Mouse (Mus musculus): ENCODE data around the gene Pdzd2. TPM values are rescaled to one million over a fixed set of nuclear protein-coding genes. Genes with fewer than 3 reads are reported as not detected.

The Pdzd2 gene
- polyA plus RNA-seq, 1 experiment from 2014 or later, result 14.3 TPM

- Histone ChIP-seq H3K4me3 (replicated peaks) (no peak overlapping the region), H3K4me1 (replicated peaks) (no peaks in the 10 kb centered on the region), H3K27me3 (replicated peaks) (0 out of 2 replicates have a peak, but pooled peaks cover 4% of the 10 kb centered on the region), H3K9me3 (no peaks in the 10 kb centered on the region), H3K9ac (no peak overlapping the region), H3K4me2 (replicated peaks) (no peak overlapping the region), H3K27ac (no peak overlapping the region), H3K36me3 (no peaks in the 10 kb centered on the region)
- 88% methylated on average over 1 of the region's 1 CpGs for WGBS
- ATAC-seq, result no peak
These were observed 18.0 kb upstream of the Pdzd2 start for GRCm38 (mm10) chr15:12757757-12758156.

GRCm38 (mm10) chr15:12753201-12753600 is 13.5 kb upstream of the Pdzd2 start:
- no peaks in the 10 kb centered on the region for H3K4me1 ChIP-seq (replicated peaks)
- ATAC-seq, result no peak
- no peak overlapping the region for H3K27ac ChIP-seq
- H3K4me3 ChIP-seq (replicated peaks), result no peak overlapping the region
- WGBS, result 43% methylated on average over 4 of the region's 4 CpGs
- H3K9ac ChIP-seq, result no peak overlapping the region
- no peaks in the 10 kb centered on the region for H3K36me3 ChIP-seq
- H3K9me3 ChIP-seq, result no peaks in the 10 kb centered on the region
- H3K4me2 ChIP-seq (replicated peaks), result no peak overlapping the region
- 0 out of 2 replicates have a peak, but pooled peaks cover 7% of the 10 kb centered on the region for H3K27me3 ChIP-seq (replicated peaks)

- peak; percentile 59 for ATAC-seq
- Histone ChIP-seq H3K36me3 (no peaks in the 10 kb centered on the region), H3K9ac (no peak overlapping the region), H3K27me3 (replicated peaks) (0 out of 2 replicates have a peak, but pooled peaks cover 7% of the 10 kb centered on the region), H3K27ac (no peak overlapping the region), H3K4me2 (replicated peaks) (no peak overlapping the region), H3K4me3 (replicated peaks) (no peak overlapping the region), H3K4me1 (replicated peaks) (no peaks in the 10 kb centered on the region), H3K9me3 (no peaks in the 10 kb centered on the region)
- WGBS, result 77% methylated on average over 8 of the region's 8 CpGs
These were observed 11.2 kb upstream of the Pdzd2 start for GRCm38 (mm10) chr15:12750963-12751362.

- Histone ChIP-seq H3K4me1 (replicated peaks) (no peaks in the 10 kb centered on the region), H3K4me2 (replicated peaks) (no peak overlapping the region), H3K36me3 (no peaks in the 10 kb centered on the region), H3K4me3 (replicated peaks) (no peak overlapping the region), H3K9me3 (no peaks in the 10 kb centered on the region), H3K9ac (no peak overlapping the region), H3K27ac (no peak overlapping the region), H3K27me3 (replicated peaks) (0 out of 2 replicates have a peak, but pooled peaks cover 7% of the 10 kb centered on the region)
- 53% methylated on average over 11 of the region's 11 CpGs for WGBS
- ATAC-seq, result peak; percentile 17; the same call in 1 of the 2 replicates
These were observed 10.0 kb upstream of the Pdzd2 start for GRCm38 (mm10) chr15:12749549-12750301.

- no peak for ATAC-seq
- Histone ChIP-seq H3K4me2 (replicated peaks) (no peak overlapping the region), H3K27ac (no peak overlapping the region), H3K36me3 (no peaks in the 10 kb centered on the region), H3K4me1 (replicated peaks) (peaks cover 10% of the 10 kb centered on the region), H3K9me3 (no peaks in the 10 kb centered on the region), H3K9ac (no peak overlapping the region), H3K27me3 (replicated peaks) (peaks cover 25% of the 10 kb centered on the region), H3K4me3 (replicated peaks) (no peak overlapping the region)
- WGBS, result 73% methylated on average over 6 of the region's 6 CpGs
These were observed 2.6 kb upstream of the Pdzd2 start for GRCm38 (mm10) chr15:12742117-12742906.

GRCm38 (mm10) chr15:12738301-12739093 is 1.2 kb downstream of the Pdzd2 start:
- H3K27me3 ChIP-seq (replicated peaks), result peaks cover 27% of the 10 kb centered on the region
- 41% methylated on average over 10 of the region's 10 CpGs for WGBS
- H3K4me3 ChIP-seq (replicated peaks), result peak overlapping the region; percentile 63
- H3K4me1 ChIP-seq (replicated peaks), result peaks cover 10% of the 10 kb centered on the region
- H3K9me3 ChIP-seq, result no peaks in the 10 kb centered on the region
- H3K27ac ChIP-seq, result no peak overlapping the region
- peak overlapping the region; percentile 91 for H3K4me2 ChIP-seq (replicated peaks)
- no peaks in the 10 kb centered on the region for H3K36me3 ChIP-seq
- H3K9ac ChIP-seq, result no peak overlapping the region
- ATAC-seq, result no peak

GRCm38 (mm10) chr15:12735208-12735607 is 4.5 kb downstream of the Pdzd2 start:
- peaks cover 22% of the 10 kb centered on the region for H3K27me3 ChIP-seq (replicated peaks)
- H3K4me1 ChIP-seq (replicated peaks), result peaks cover 9% of the 10 kb centered on the region
- H3K27ac ChIP-seq, result no peak overlapping the region
- 40% methylated on average over 2 of the region's 2 CpGs for WGBS
- no peaks in the 10 kb centered on the region for H3K36me3 ChIP-seq
- no peaks in the 10 kb centered on the region for H3K9me3 ChIP-seq
- no peak overlapping the region for H3K9ac ChIP-seq
- no peak overlapping the region for H3K4me3 ChIP-seq (replicated peaks)
- no peak overlapping the region for H3K4me2 ChIP-seq (replicated peaks)
- no peak for ATAC-seq

GRCm38 (mm10) chr15:12734221-12734620 is 5.5 kb downstream of the Pdzd2 start:
- Histone ChIP-seq H3K4me2 (replicated peaks) (no peak overlapping the region), H3K27ac (no peak overlapping the region), H3K27me3 (replicated peaks) (peaks cover 20% of the 10 kb centered on the region), H3K9me3 (no peaks in the 10 kb centered on the region), H3K4me3 (replicated peaks) (no peak overlapping the region), H3K36me3 (no peaks in the 10 kb centered on the region), H3K9ac (no peak overlapping the region), H3K4me1 (replicated peaks) (peaks cover 3% of the 10 kb centered on the region; the same call in 1 of the 2 replicates)
- no peak for ATAC-seq
- WGBS, result 71% methylated on average over 4 of the region's 4 CpGs

GRCm38 (mm10) chr15:12732613-12733012 is 7.1 kb downstream of the Pdzd2 start:
- 79% methylated on average over 11 of the region's 11 CpGs for WGBS
- no peaks in the 10 kb centered on the region for H3K36me3 ChIP-seq
- no peaks in the 10 kb centered on the region for H3K4me1 ChIP-seq (replicated peaks)
- H3K4me3 ChIP-seq (replicated peaks), result no peak overlapping the region
- no peak overlapping the region for H3K4me2 ChIP-seq (replicated peaks)
- no peak overlapping the region for H3K27ac ChIP-seq
- H3K9me3 ChIP-seq, result no peaks in the 10 kb centered on the region
- H3K27me3 ChIP-seq (replicated peaks), result peaks cover 4% of the 10 kb centered on the region; the same call in 1 of the 2 replicates
- no peak overlapping the region for H3K9ac ChIP-seq
- no peak for ATAC-seq

GRCm38 (mm10) chr15:12728381-12728780 is 11.3 kb downstream of the Pdzd2 start:
- Histone ChIP-seq H3K4me3 (replicated peaks) (no peak overlapping the region), H3K4me2 (replicated peaks) (no peak overlapping the region), H3K36me3 (no peaks in the 10 kb centered on the region), H3K27me3 (replicated peaks) (no peaks in the 10 kb centered on the region), H3K9ac (no peak overlapping the region), H3K4me1 (replicated peaks) (no peaks in the 10 kb centered on the region), H3K27ac (no peak overlapping the region), H3K9me3 (no peaks in the 10 kb centered on the region)
- ATAC-seq, result no peak
- 91% methylated on average over 4 of the region's 4 CpGs for WGBS

- Histone ChIP-seq H3K4me2 (replicated peaks) (no peak overlapping the region), H3K4me3 (replicated peaks) (no peak overlapping the region), H3K36me3 (no peaks in the 10 kb centered on the region), H3K27me3 (replicated peaks) (no peaks in the 10 kb centered on the region), H3K27ac (no peak overlapping the region), H3K4me1 (replicated peaks) (no peaks in the 10 kb centered on the region), H3K9ac (no peak overlapping the region), H3K9me3 (no peaks in the 10 kb centered on the region)
- WGBS, result 72% methylated on average over 5 of the region's 5 CpGs
- no peak for ATAC-seq
These were observed 14.5 kb downstream of the Pdzd2 start for GRCm38 (mm10) chr15:12725256-12725655.
